Mouse (Mus musculus) mouse embryonic stem cell (cell line): ENCODE results near the gene Zfp185.

Experiments used
- in situ Hi-C, 2 experiments: fragments of 300-500 bp; cut with MboI; formaldehyde crosslinking; loops; 1 replicate in 1 of 2; 3 replicates in 1 of 2; pipeline ENCODE4 v1.14.3; 2019 to 2020; ENCODE audit warnings: low sequenced_read_pairs in 2 of 2, low pct_unique_long_range_greater_than_20kb in 1 of 2, mixed read lengths in 1 of 2; ENCODE audit not compliant: unreplicated experiment in 1 of 2

Zfp185 gene

DNA sequence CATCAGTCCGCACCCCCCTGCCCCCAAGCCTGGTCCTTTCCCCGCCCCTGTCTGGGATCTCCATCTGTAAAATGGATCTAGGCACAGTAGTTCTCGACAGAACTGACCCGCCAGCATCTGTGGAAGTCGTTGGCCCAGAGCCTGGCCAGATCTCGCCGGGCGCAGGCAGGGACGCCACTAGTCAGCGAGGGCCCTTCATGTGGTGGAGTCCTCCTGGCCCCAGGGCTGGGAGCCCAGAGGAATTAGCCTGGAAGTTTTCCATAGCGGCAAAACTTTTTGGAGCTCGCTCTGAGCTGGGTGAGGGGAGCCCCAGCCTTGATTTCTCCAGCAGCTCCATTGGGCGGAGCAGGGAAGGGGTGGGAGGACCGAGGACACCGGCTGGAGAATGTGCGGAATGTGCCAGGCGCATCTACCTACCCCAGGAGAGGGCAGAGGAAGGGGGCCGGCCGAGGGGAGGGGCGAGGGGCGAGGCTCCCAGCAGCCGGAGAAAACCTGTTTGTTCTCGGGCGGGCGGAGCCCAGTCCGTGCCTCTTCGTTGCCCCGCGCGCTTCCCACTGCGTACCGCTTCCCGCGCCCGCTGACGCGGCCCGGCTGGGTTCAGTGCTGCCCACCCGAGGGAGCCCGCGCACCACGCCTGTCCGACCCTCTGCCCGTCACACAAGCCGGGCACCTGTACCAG, at the start of gene Zfp185:
Gene Zfp185, plus strand, starts transcription at position 499 of the 679 bp plus-strand sequence.
- in situ Hi-C loops = no loop called here

DNA sequence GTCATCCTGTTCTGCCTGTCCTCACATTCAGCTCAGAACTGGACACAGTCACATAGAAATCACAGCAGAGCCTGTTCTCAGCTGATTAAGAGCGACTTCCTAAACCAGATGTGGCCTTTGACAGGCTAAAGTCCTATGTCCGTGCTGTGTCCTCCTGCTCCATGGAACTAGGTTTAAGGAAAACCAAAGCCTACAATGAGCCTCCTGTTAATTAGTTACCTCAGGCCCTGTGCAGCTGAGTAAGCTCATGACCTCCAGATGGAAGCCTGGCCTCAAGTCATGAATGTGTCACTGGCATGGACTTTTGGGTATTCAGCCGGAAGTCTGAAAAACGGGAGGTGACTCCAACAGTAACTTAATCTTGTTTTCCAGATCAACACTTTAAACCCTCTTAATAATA, 33.7 kb upstream of the Zfp185 start:
- in situ Hi-C loops = no loop called here

DNA sequence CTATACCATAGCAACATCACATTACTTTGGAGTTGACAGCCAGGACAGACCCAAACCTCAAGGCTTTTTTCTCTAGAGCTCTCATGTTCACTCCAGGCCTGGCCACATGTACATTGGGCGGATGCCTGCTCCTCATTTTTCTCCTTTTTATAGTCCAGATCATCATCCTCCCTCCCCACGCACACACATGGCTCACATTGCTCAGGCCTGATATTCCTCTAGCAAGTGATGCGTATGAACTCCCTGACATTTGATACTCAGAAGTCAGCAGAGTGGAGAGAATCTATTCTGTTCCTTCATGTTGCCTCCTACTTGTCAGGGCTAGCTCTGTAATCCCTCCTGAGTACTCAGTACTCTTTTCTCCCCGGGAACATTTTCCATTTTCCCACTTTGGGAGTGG, 30.7 kb upstream of the Zfp185 start:
- in situ Hi-C loops = no loop called here

DNA sequence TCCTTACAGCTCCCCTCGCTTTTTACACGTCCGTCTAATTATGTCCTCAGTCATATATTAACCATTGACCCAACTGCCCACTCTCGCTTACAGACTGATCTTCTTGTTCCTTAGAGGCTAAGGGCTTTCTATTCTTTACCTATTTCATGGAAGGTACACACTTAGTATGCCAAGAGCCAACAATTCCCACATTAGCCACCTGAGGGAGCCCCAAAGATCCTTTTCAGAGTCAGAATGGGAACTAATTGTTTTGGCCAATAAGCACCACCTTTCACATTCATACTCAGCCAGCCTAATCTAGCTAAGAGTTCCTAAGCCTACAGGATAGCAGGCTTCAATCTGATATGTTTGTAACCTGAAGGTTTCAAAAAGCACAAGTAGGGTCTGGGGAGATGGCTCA, 26.7 kb upstream of the Zfp185 start:
- in situ Hi-C loops = no loop called here

DNA sequence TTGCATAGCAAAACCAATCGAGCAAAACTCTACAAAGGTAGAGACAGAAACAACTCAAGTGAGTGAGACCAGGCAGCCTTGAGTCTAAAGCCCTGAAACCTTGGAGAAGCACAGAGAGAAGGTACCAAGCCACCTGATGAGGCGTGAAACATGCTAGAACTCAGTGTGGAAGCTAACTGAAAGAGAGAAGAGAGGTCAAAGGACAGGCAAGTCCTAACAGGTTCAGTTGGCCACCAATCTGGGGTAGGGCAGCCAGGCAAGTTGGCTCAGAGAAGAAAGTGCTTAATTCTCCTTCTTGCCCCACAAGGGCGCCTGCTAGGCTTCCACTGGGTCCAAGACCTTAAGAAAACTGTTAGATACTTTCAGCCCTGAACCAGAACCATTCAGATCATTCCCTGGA, 25.6 kb upstream of the Zfp185 start:
- in situ Hi-C loops = no loop called here

DNA sequence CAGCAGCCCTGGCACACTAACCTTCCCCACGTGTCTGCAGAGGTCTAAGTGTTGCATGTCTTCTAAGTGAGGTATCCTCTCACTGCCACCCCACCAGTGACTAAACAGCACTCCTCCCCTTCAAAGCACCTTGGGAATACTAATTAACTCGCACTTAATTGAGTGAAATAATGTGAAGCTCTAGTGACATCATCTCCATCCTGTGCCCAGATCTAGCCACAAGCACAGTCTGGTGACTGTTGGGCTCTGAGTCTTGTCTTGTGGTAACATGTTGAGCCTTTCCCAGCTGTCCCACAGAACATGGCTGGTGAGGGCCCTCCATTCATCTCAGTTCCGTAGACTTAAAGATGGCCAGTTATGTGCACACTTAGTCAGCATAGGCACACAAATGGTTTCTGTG, 24.4 kb upstream of the Zfp185 start:
- in situ Hi-C loops = no loop called here

DNA sequence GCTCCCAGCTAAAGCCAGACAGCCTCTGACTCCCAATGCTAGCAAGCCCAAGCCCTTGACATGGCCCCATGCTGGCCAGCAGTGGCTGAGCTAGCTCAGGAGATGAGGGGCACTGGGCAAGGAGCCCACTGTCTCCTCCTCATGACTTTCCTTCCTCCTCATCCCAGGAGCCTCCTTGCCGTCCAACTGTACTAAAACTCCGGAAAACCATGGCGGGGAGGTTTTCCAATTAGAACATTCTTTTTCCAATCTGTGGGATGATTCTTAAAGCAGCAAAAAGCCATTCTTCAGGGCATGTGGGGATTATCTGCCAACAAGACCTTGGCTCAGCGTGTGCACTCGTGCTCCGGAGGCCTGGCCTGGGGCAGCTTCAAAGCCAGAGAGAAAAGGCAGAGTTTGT, 4.3 kb upstream of the Zfp185 start:
- in situ Hi-C loops = no loop called here

DNA sequence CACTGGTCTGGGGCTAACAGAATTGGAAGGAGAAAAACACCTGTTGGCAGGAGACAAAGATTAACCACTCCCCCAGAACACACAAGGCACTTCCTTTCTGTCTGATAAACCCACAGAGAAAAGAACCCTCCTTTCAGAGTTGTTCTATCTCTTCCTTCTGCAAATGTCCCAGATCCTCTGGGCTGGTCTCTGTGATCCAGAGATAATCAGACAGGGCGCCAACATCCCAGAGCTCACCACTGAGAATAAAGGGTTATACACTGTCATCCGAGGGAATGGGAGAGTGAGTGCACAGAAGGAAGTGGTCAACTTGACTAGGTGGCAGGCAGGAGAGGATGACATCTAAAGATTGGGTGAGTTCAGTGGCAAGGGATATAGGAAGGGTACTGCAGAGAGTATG, 1.5 kb upstream of the Zfp185 start:
- in situ Hi-C loops = no loop called here

DNA sequence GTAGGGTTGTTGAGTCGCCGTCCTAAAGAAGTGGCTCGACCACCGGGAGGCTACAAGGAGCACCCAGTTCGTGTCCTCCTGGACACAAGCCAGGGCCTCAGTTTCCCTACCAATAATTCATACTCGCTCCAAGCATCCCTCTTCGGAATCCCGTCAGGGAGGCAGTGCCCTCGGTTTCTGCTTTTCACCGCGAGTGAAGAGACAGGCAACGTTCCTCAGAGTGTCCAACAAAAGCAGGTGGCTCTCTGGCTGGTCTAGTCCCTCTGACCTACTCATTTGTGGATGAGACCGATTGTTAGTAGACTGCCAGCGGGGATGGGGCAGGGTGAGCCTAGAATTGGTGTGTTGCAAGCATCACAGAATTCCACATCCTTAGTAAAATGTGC, 374 bp downstream of the Zfp185 start:
- in situ Hi-C loops = no loop called here

DNA sequence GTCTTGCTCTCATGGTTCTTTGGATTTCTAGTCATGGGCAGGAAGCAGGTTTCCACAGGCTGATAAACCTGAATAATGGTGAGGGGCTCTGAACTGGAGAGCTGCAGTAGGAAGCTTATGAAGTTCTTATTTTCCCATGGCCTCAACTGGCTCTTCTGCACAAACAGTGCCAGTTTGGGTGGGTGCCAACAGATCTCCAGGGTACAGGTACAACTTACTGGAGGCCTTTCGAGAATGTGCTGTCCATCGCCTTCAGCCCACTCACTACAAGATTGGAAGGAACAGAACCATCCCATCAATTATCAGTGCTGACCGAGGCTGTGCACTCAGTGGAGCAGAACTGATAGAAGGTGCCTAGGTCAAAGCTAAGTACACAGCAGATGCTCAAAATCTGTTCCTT, 1.3 kb downstream of the Zfp185 start:
- in situ Hi-C loops = no loop called here

DNA sequence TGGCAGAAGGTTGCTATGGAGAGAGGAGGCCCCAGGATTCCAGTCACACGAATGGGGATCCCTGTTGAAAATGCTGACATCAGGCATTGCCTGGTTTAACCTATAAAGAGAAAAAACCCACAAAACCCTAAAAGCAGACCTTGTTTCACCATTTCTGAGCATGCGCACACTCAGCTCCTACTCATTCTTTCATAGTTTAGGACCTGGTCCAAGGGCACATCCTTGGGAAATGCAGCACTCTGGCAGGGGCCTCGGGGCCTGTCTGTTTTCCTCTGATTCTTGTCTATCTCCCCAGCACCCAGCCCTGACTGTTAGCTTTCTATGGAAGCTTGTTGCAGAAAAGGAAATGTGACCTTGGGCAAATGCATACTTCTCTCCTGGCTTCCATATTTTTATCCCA, 3.4 kb downstream of the Zfp185 start:
- in situ Hi-C loops = no loop called here

DNA sequence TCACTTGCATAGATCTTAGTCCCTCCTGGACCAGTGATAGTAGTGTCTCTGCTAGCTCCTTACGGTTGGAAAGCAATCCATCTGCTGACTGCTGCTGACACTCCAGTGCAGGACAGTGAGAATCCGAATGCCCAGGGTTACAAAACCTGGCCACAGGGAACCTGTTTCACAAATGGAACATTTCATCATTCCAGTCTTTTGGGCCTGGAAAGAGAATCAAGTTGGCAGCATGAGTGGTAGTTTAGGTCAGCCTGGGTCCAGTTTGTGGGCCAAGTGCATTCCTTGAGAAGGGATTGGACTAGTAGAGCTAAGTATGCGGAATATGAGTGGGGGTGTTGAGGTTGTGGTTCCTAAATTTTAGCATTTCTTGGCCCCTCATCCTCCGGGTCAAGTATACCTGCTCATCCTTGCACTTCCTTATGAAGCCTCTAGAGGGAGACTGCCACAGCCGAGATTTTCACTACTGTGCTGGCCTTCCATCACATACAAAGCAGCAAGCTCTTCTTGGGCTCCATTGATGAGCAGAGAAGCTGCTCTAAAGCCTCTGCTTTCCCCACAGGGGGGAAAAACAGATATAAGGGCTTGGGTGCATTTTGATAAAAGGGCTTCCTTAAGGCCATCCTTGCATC, 5.3 kb downstream of the Zfp185 start:
- in situ Hi-C loops = no loop called here

DNA sequence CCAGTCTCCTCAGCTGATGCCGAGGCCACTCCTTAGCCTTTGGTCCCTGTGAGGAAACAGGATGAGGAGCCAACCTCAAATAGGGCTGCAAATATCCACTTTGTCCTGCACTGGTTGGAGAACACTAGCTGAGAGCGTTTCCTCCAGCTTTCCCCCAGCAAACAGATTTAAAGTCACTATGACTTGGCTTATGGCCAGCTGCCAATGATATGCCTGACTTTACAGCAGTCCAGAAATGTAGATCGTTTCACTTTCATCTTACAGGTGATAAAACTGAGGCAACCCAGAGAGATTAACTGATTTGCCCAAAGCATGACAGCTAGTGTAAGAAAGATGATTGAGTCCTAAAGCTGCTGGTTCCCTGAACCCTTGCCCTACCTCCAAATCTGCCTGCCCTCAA, 8.4 kb downstream of the Zfp185 start:
- in situ Hi-C loops = no loop called here

DNA sequence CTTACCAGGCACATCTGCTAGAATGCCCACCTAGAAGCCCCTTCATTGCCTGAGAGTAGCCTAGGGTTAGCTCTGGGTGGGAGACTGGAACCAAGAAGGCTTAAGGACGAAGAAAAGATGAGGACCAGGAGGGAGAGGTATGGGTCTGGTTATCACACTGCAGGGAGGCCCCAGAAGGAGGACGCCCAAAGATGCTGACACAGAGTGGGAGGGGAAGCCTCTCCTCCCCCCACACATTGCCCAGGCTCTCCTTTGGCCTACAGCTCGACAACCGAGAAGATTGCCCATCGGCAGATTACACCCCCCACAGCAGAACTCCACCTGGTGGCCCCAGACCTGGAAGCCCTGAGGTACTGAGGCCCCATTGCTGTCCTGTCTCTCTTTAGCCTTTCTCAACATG, 16.0 kb downstream of the Zfp185 start:
- in situ Hi-C loops = loop anchor here (25.0 kb wide), 3 partner anchors 334 to 659 kb away; partner anchors contain the start of genes Gm45015 (in 1 of the 2), Pnck (in 1 of the 2), Slc6a8 (in 1 of the 2) and Trex2 (in 1 of the 2)

DNA sequence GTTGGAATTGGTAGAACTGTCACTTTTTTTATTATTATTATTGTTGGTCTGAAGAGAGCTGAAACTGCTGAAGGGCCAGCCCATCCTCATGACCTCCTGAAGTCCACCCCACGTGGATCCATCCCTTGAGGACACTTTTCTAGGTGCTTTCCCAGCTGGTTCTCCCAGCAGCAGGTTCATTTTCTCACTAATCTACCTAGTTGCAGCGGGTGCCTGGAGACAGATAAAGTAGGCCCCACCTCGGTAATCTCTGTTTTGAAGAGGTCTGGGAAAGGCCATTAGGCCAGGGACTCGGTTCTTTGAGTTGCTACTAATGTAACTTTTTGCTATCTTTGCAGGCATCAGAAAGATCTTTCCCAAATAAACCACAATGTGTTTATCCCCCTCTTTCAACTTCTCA, 18.5 kb downstream of the Zfp185 start:
- in situ Hi-C loops = loop anchor here (25.0 kb wide), 3 partner anchors 332 to 657 kb away; partner anchors contain the start of genes Gm45015 (in 1 of the 2), Pnck (in 1 of the 2), Slc6a8 (in 1 of the 2) and Trex2 (in 1 of the 2)

DNA sequence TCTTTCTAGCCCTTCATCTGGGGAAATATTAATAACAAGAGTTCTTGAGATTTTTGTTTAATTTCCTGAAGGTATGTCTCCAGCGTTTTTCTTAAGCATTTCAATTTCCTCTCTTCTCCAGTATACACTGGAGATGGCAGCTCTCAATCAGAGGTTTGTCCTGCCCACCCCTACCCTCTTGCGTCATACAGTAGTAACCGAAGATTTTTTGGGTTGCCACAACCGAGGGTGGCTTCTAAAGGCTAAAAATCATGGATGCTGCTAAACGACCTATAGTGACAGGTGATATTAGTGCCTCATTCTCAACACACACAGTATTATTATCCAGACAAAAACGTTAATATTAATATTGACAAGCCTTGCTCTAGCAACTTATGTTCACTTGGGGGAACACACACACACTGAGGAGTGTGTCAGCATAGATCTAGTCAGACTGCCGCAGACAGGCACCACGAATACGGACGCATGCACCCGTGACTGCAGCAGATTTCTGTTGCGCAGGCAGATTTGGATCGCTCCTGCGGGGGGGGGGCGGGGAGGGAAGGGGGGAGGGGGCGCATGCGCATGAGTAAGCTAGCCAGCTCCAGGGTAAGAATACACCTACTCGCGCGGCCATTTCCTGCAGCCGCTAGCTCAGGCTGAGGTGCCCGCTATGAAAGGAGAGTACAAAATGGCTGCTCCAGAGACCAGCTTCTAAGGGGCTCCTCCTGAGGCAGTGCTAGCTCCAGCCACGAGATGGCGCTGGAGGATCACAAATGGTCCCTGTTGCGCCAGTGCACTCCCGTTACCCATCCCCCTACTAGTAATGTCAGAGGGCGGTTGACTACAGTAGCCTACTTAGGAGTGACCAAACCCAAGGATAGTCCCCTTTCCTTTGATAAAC, 20.7 kb downstream of the Zfp185 start:
- in situ Hi-C loops = loop anchor here (25.0 kb wide), 3 partner anchors 329 to 654 kb away; partner anchors contain the start of genes Gm45015 (in 1 of the 2), Pnck (in 1 of the 2), Slc6a8 (in 1 of the 2) and Trex2 (in 1 of the 2)

DNA sequence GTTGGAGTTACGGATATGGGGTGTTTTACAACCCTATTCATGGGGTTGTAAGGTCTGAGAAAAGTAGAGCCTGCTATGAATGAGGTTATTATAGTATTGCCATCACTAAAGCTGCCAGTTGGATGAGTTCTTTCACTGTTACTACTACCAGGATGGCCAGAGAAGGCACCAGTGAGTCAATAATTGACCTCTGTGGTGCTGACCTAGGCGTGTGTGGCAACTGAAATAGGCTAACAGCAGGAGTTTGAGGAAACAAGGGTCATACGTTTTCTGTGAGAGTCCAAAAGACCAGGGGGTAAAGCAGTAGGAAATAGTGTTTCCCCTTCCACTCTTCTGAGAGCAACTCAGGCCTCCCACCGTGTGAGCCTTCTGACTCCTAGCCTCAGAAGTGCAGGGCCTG, 25.7 kb downstream of the Zfp185 start:
- in situ Hi-C loops = loop anchor here (25.0 kb wide), 3 partner anchors 324 to 649 kb away; partner anchors contain the start of genes Gm45015 (in 1 of the 2), Pnck (in 1 of the 2), Slc6a8 (in 1 of the 2) and Trex2 (in 1 of the 2)

DNA sequence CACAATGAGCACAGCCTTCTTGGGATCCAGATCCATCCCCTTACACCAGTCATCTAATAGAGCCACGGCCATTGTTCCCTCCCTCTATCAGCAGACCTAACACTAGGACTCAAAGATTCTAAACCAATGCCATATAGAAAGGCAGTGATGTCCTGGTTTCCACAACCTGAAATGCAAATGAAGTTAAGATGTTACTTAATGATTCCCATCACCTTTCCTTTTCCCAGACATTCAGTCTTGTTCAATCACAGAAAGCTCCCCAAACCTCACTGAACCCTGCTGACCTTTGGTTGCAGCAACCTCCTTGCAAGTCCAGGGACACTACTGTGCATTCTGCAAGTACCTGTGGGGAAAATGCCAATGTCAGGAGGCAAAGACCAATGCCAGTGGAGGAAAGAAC, 49.9 kb downstream of the Zfp185 start, which contains the start of gene Pnma5:
Gene Pnma5, minus strand, starts transcription at position 101 of the 400 bp plus-strand sequence.
- in situ Hi-C loops = no loop called here

DNA sequence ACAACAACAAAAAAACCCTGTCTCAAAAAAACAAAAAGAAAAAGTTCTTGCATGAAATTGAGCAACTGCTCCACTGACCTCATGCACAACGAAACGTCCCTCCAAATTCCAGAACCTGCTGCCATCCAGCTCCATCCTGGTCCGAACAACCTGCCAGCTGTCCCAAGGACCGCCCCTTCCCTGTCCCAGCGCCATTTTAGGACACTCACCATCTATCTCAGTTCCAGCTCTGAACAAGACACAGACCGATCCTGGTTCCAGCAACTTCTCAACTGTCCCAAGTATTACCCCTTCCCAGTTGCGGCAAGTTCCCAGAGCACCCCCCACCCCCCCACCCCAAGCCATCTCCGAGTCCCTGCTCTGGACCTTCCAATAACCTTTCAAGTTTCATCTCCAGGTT, 51.7 kb downstream of the Zfp185 start:
- in situ Hi-C loops = no loop called here
